Mouse (Mus musculus) limb, embryonic 11.5 days (tissue): ENCODE results near the gene Spsb4. TPM values are rescaled to one million over a fixed set of nuclear protein-coding genes. Genes with fewer than 3 reads are reported as not detected.

ENCODE experiments used
- ATAC-seq: fragments of 200-750 bp; cut with Nextera tagmentation; 2 replicates; pipeline ENCODE4 v1.8.0; 2017; ENCODE audit warnings: low read depth; ENCODE audit not compliant: insufficient number of reproducible peaks, low FRiP score, low TSS enrichment
- DNase-seq: peaks from one replicate; pipeline ENCODE4 v3.0.0-alpha.2; 2015; ENCODE audit warnings: low spot score
- H3K27ac ChIP-seq: fragments of 300-500 bp; sonication (generic); replicated peaks from 2 replicates; pipeline ENCODE4 v1.5.1; 2014; ENCODE audit warnings: low read depth, mild to moderate bottlenecking, low read length
- H3K27me3 ChIP-seq: fragments of 300-500 bp; sonication (generic); 2 replicates; pipeline ENCODE4 v1.6.1; 2014; ENCODE audit warnings: mild to moderate bottlenecking, low read length, mixed read lengths; ENCODE audit not compliant: control insufficient read depth, insufficient read depth
- H3K36me3 ChIP-seq: fragments of 300-500 bp; sonication (generic); 2 replicates; pipeline ENCODE4 v1.6.1; 2014; ENCODE audit warnings: mild to moderate bottlenecking, low read length, moderate library complexity, mixed read lengths; ENCODE audit not compliant: control insufficient read depth, insufficient read depth
- H3K4me1 ChIP-seq: fragments of 300-500 bp; sonication (generic); 2 replicates; pipeline ENCODE4 v1.6.1; 2014; ENCODE audit warnings: low read length, mixed read lengths; ENCODE audit not compliant: control insufficient read depth, insufficient read depth
- H3K4me2 ChIP-seq: fragments of 300-500 bp; sonication (generic); 2 replicates; pipeline ENCODE4 v1.6.1; 2014; ENCODE audit warnings: low read depth, mild to moderate bottlenecking, moderate library complexity; ENCODE audit not compliant: severe bottlenecking
- H3K4me3 ChIP-seq: fragments of 300-500 bp; sonication (generic); 2 replicates; pipeline ENCODE4 v1.5.1; 2014; ENCODE audit warnings: low read depth, low read length
- H3K9ac ChIP-seq: fragments of 300-500 bp; sonication (generic); 2 replicates; pipeline ENCODE4 v1.6.1; 2014; ENCODE audit warnings: mild to moderate bottlenecking, low read length
- H3K9me3 ChIP-seq: fragments of 300-500 bp; sonication (generic); 2 replicates; pipeline ENCODE4 v1.6.1; 2016; ENCODE audit warnings: low read length; ENCODE audit not compliant: control insufficient read depth
- WGBS: fragments of 180-500 bp; shearing (Covaris S2); extraction: QIAGEN DNeasy Blood & Tissue Kit; methylation state at CpG from one replicate; pipeline ENCODE4 v1.1.7; 2014; 5-methylcytosine and 5-hydroxymethylcytosine counted together
- polyA plus RNA-seq: library from polyadenylated mRNA; unstranded; fragments of >200 nt; fragmentation: Nextera tagmentation; extraction: Ambion mirVana; gene quantifications from 2 replicates; pipeline ENCODE4 v1.2.1, GENCODE M21; 2014

The Spsb4 gene
- polyA plus RNA-seq, 1 experiment from 2014 or later = 44.5 TPM

GRCm38 (mm10) chr9:97013153-97013552, 5.5 kb downstream of the Spsb4 start:
- Histone ChIP-seq H3K36me3 (no peaks in the 10 kb centered on the region), H3K27me3 (no peaks in the 10 kb centered on the region), H3K9ac (no peak overlapping the region), H3K4me2 (no peak overlapping the region), H3K4me1 (peaks cover 17% of the 10 kb centered on the region), H3K27ac (no peak overlapping the region), H3K9me3 (no peaks in the 10 kb centered on the region), H3K4me3 (no peak overlapping the region)
- ATAC-seq (no peak), DNase-seq (no peak)
- 24% methylated on average over 6 of the region's 6 CpGs for WGBS

- H3K4me1 ChIP-seq = peaks cover 17% of the 10 kb centered on the region
- no peaks in the 10 kb centered on the region for H3K9me3 ChIP-seq
- no peaks in the 10 kb centered on the region for H3K36me3 ChIP-seq
- ATAC-seq = no peak
- no peak overlapping the region for H3K4me3 ChIP-seq
- 81% methylated on average over 15 of the region's 15 CpGs for WGBS
- no peak overlapping the region for H3K4me2 ChIP-seq
- no peak overlapping the region for H3K9ac ChIP-seq
- DNase-seq = no peak
- no peaks in the 10 kb centered on the region for H3K27me3 ChIP-seq
- no peak overlapping the region for H3K27ac ChIP-seq
Observed at GRCm38 (mm10) chr9:97011454-97012195, 7.0 kb downstream of the Spsb4 start.

- Histone ChIP-seq H3K36me3 (no peaks in the 10 kb centered on the region), H3K27me3 (no peaks in the 10 kb centered on the region), H3K4me2 (no peak overlapping the region), H3K27ac (no peak overlapping the region), H3K9ac (no peak overlapping the region), H3K4me1 (peaks cover 10% of the 10 kb centered on the region), H3K9me3 (no peaks in the 10 kb centered on the region), H3K4me3 (no peak overlapping the region)
- 87% methylated on average over 6 of the region's 6 CpGs for WGBS
- ATAC-seq = no peak
- no peak for DNase-seq
Observed at GRCm38 (mm10) chr9:97010447-97010846, 8.2 kb downstream of the Spsb4 start.

- ATAC-seq (no peak), DNase-seq (no peak)
- Histone ChIP-seq H3K27ac (no peak overlapping the region), H3K4me2 (no peak overlapping the region), H3K36me3 (no peaks in the 10 kb centered on the region), H3K9me3 (no peaks in the 10 kb centered on the region), H3K4me3 (no peak overlapping the region), H3K27me3 (no peaks in the 10 kb centered on the region), H3K4me1 (no peaks in the 10 kb centered on the region), H3K9ac (no peak overlapping the region)
- 10% methylated on average over 3 of the region's 3 CpGs for WGBS
Observed at GRCm38 (mm10) chr9:97004726-97005125, 13.9 kb downstream of the Spsb4 start.

GRCm38 (mm10) chr9:97003173-97003572, 15.5 kb downstream of the Spsb4 start:
- Histone ChIP-seq H3K4me2 (no peak overlapping the region), H3K4me1 (no peaks in the 10 kb centered on the region), H3K9me3 (no peaks in the 10 kb centered on the region), H3K36me3 (no peaks in the 10 kb centered on the region), H3K27me3 (no peaks in the 10 kb centered on the region), H3K9ac (no peak overlapping the region), H3K27ac (no peak overlapping the region), H3K4me3 (no peak overlapping the region)
- no peak for DNase-seq
- ATAC-seq = no peak
- WGBS = 58% methylated on average over 5 of the region's 5 CpGs

- Histone ChIP-seq H3K27me3 (no peaks in the 10 kb centered on the region), H3K9me3 (no peaks in the 10 kb centered on the region), H3K36me3 (no peaks in the 10 kb centered on the region), H3K4me3 (no peak overlapping the region), H3K27ac (no peak overlapping the region), H3K4me2 (no peak overlapping the region), H3K4me1 (no peaks in the 10 kb centered on the region), H3K9ac (no peak overlapping the region)
- 70% methylated on average over 8 of the region's 8 CpGs for WGBS
- ATAC-seq = no peak
- DNase-seq = no peak
Observed at GRCm38 (mm10) chr9:97002654-97003053, 16.0 kb downstream of the Spsb4 start.

GRCm38 (mm10) chr9:97002025-97002424, 16.6 kb downstream of the Spsb4 start:
- WGBS = 38% methylated on average over 7 of the region's 7 CpGs
- Histone ChIP-seq H3K9ac (no peak overlapping the region), H3K27me3 (no peaks in the 10 kb centered on the region), H3K9me3 (no peaks in the 10 kb centered on the region), H3K4me3 (no peak overlapping the region), H3K27ac (no peak overlapping the region), H3K4me2 (no peak overlapping the region), H3K36me3 (no peaks in the 10 kb centered on the region), H3K4me1 (no peaks in the 10 kb centered on the region)
- DNase-seq = peak; percentile 50
- ATAC-seq = no peak

GRCm38 (mm10) chr9:97001458-97001857, 17.2 kb downstream of the Spsb4 start:
- no peak overlapping the region for H3K27ac ChIP-seq
- no peaks in the 10 kb centered on the region for H3K36me3 ChIP-seq
- no peak for DNase-seq

GRCm38 (mm10) chr9:96995717-96996116, 22.9 kb downstream of the Spsb4 start:
- no peak for DNase-seq
- Histone ChIP-seq H3K9me3 (no peaks in the 10 kb centered on the region), H3K36me3 (peaks cover 3% of the 10 kb centered on the region; the same call in 1 of the 2 replicates), H3K27ac (no peak overlapping the region), H3K27me3 (no peaks in the 10 kb centered on the region), H3K4me3 (no peak overlapping the region), H3K4me2 (no peak overlapping the region), H3K4me1 (peaks cover 8% of the 10 kb centered on the region; the same call in 1 of the 2 replicates), H3K9ac (no peak overlapping the region)
- peak; percentile 62; the same call in 1 of the 2 replicates for ATAC-seq
- 94% methylated on average over 25 of the region's 25 CpGs for WGBS

More at GRCm38 (mm10) chr9:97001458-97001857, 17.2 kb downstream of the Spsb4 start:
- no peaks in the 10 kb centered on the region for H3K27me3 ChIP-seq
- H3K9ac ChIP-seq = no peak overlapping the region
- H3K4me3 ChIP-seq = no peak overlapping the region
- no peaks in the 10 kb centered on the region for H3K4me1 ChIP-seq
- 85% methylated on average over 10 of the region's 10 CpGs for WGBS
- no peak for ATAC-seq
- no peak overlapping the region for H3K4me2 ChIP-seq
- no peaks in the 10 kb centered on the region for H3K9me3 ChIP-seq
